Mouse (Mus musculus) thymus, adult 2 months (tissue): ENCODE results near the gene Fgd1. TPM values are rescaled to one million over a fixed set of nuclear protein-coding genes. Genes with fewer than 3 reads are reported as not detected.

Experiments
- DNase-seq: peaks from one replicate; pipeline ENCODE4 v3.0.0; 2021
- H3K27ac ChIP-seq: fragments of 200-500 bp; 2 replicates; pipeline ENCODE4 v1.5.1; 2012; ENCODE audit warnings: low read length, control low read depth; ENCODE audit not compliant: control insufficient read depth, insufficient read depth
- H3K27me3 ChIP-seq: fragments of 200-500 bp; 2 replicates; pipeline ENCODE4 v1.6.1; 2012; ENCODE audit warnings: mild to moderate bottlenecking, low read length, moderate library complexity, mixed read lengths; ENCODE audit not compliant: control insufficient read depth, insufficient read depth
- H3K36me3 ChIP-seq: fragments of 200-500 bp; 2 replicates; pipeline ENCODE4 v1.6.1; 2012; ENCODE audit warnings: mild to moderate bottlenecking, low read length, moderate library complexity; ENCODE audit not compliant: control insufficient read depth, insufficient read depth
- H3K4me1 ChIP-seq: fragments of 200-500 bp; replicated peaks from 2 replicates; pipeline ENCODE4 v1.6.1; 2012; ENCODE audit warnings: low read length; ENCODE audit not compliant: control insufficient read depth, insufficient read depth
- H3K4me3 ChIP-seq: fragments of 200-500 bp; 2 replicates; pipeline ENCODE4 v1.5.1; 2012; ENCODE audit warnings: mild to moderate bottlenecking, low read length, control low read depth, moderate library complexity; ENCODE audit not compliant: control insufficient read depth, insufficient read depth
- CTCF ChIP-seq: fragments of 200-500 bp; IDR thresholded peaks from 2 replicates; pipeline ENCODE4 v1.5.1; 2012; ENCODE audit warnings: mild to moderate bottlenecking, control low read depth, low read length, moderate library complexity, borderline replicate concordance; ENCODE audit not compliant: control insufficient read depth, poor library complexity, insufficient read depth; ENCODE audit errors: extremely low read depth
- POLR2A ChIP-seq: fragments of 200-500 bp; IDR thresholded peaks from 2 replicates; pipeline ENCODE4 v1.6.1; 2012; ENCODE audit warnings: mild to moderate bottlenecking, low read length, control low read depth, moderate library complexity; ENCODE audit not compliant: control insufficient read depth, poor library complexity, insufficient read depth; ENCODE audit errors: extremely low read depth
- WGBS: fragments of 180-500 bp; shearing (Covaris S2); methylation state at CpG from one replicate; pipeline ENCODE4 v1.1.7; 2018; 5-methylcytosine and 5-hydroxymethylcytosine counted together
- polyA plus RNA-seq: library from polyadenylated mRNA; depleted of rRNA; stranded (reverse); fragments of >200 nt; gene quantifications from 2 replicates; pipeline ENCODE4 v1.2.3, GENCODE M21; 2012; rRNA removed

Fgd1 gene
- 3.4 and 4.0 TPM in 2 replicates for polyA plus RNA-seq

DNA sequence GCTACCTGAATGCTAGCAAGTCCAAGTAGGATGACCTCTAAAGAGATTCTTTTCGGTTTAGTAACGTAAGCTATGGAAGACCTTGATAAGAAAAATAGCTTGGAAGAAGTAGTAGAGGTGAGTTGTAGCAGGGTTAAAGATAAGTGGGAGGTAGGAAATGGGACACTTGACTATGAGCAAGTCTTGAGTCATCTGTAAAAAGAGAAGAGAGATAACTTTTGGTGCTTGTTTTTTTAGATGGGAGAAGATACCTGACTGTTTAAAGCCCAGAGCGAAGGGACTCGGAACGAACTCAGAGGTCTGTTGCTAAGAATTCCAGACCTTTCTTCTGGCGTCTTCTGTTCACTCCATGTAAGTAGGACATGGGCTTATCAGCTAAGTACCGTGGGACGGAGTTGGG is at the start of gene Fgd1:
TSS of gene Fgd1 (plus strand) at position 301 of the 400 bp plus-strand sequence.
- H3K4me1 ChIP-seq: peaks cover 4% of the 10 kb centered on the region
- peak within 1 kb of the TSS; percentile 70 for H3K4me3 ChIP-seq
- WGBS: 98% methylated on average over 8 of the region's 8 CpGs
- no peak for DNase-seq
- TF ChIP-seq POLR2A: no peak
- no peak for TF ChIP-seq CTCF
- no peaks in the 10 kb centered on the region for H3K27me3 ChIP-seq
- no peak within 1 kb of the TSS for H3K27ac ChIP-seq
- no peaks in the 10 kb centered on the region for H3K36me3 ChIP-seq

DNA sequence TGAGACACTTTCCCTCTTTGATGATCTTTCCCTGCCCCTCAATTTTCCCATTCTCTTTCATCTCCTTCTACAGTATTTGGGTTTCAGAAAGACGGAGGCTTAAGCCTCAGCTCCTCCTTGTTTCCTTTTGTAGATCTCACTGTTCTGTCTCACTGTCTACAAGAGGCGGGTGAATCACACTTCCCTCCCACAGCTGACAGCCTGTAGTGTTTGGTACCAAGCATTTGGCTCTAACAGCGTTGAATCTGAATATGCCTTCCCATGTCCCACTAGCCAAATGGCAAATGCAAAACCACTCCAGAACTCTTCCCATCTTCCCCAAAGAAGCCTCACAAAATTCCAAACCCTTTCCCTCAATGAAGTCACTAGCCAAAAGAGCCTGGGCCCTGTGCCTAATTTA is 49.2 kb upstream of the Fgd1 start:
- Histone ChIP-seq H3K36me3 (peaks cover 38% of the 10 kb centered on the region), H3K4me1 (no peaks in the 10 kb centered on the region), H3K4me3 (no peak overlapping the region), H3K27ac (no peak overlapping the region), H3K27me3 (no peaks in the 10 kb centered on the region)
- DNase-seq: no peak
- TF ChIP-seq CTCF (no peak), POLR2A (no peak)
- WGBS: 93% methylated on average over 3 of the region's 3 CpGs

DNA sequence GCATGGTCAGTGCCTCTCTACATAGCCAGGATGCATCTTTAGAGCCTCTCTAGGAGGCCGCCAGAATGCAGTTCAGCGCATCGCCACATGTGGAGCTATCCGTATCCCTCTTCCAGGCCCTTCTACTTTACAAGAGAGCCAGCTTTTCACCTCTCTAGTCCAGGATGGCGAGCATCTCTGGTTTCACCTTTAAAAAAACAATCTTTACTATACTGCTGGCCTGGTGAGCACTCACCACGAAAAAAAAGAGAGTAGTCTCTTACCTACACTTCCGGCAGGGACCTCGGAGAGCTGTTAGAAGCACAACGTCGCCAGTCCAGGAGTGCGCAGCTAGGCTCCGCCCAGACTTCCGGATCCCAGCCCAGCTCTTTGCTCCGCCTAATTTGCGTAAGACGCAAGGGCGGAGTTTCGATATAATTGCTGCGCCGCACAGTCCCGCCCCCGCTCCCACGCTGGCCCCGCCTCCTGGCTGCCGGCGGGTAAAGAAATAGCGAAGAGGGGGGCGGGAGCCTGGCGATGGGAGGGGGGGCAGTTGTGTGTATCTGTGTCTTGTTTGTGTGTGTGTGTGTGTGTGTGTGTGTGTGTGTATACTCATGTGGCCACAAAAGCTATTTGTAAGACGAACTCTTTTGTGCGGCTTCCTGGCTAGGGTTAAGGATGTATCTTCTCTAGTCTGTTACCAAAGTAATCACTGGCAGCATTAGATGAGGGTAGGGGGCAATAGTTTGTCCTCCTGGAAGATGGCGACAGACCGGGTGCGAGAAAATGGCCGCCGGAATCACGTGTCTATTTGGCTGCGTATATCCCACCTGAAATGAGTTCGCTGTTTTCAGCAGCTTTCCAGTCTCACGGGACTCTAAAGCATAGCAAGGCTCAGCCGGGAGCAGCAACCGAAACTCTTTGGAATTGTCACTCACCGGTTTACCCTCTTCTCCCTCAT is 28.7 kb upstream of the Fgd1 start, which contains the start of gene Gnl3l:
TSS of gene Gnl3l (minus strand) at position 385 of the 940 bp plus-strand sequence.
- WGBS: 1% methylated on average over 42 of the region's 43 CpGs
- TF ChIP-seq CTCF: peak; percentile 41; the same call in 1 of the 2 replicates
- peak; percentile 40; the same call in 1 of the 2 replicates for TF ChIP-seq POLR2A
- Histone ChIP-seq H3K27ac (peak within 1 kb of the TSS; percentile 49), H3K36me3 (peaks cover 2% of the 10 kb centered on the region; the same call in 1 of the 2 replicates), H3K4me3 (peak within 1 kb of the TSS; percentile 66), H3K4me1 (no peaks in the 10 kb centered on the region), H3K27me3 (no peaks in the 10 kb centered on the region)
- peak; percentile 87 for DNase-seq

DNA sequence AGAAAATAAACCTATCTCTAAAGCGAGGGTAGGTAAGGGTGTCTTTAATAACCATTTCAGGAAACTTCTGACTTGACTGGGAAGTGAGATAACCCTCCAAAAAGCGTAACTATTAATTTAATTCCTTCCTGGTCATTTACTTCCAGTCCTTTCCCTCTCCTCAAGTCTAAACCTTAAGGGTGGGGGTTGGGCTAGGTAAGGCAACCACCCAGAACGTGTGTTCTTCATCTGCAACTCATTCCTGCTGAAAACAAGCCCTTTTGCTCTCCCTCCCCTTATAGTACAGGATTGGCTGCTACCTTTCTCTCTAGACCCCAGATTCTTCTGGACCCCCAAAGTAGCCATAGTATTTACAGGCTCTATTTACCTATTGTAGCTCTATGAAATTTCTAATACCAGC is 28.1 kb upstream of the Fgd1 start:
- TF ChIP-seq CTCF (no peak), POLR2A (no peak)
- WGBS: 7% methylated on average over 3 of the region's 3 CpGs
- Histone ChIP-seq H3K4me3 (peak overlapping the region; percentile 66), H3K27me3 (no peaks in the 10 kb centered on the region), H3K4me1 (no peaks in the 10 kb centered on the region), H3K36me3 (no peaks in the 10 kb centered on the region), H3K27ac (peak overlapping the region; percentile 40; the same call in 1 of the 2 replicates)
- DNase-seq: no peak

DNA sequence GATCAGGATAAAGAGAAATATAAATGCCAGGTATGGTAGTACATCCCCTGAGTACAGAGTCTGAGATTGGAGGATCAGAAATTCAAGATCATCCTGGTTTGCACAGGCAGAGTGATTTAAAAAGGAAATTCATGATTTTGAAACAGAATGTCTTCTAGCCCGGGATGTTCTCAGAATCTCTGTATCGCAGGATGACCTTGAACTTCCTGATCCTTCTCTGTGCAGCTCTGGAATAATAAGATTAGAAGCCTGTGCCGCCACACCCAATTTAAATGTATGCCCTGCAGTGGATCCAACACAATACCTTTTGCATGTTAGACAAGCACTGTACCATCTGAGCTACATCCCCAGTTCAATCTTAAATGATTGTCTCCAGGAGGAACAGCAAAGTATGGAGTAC is 27.2 kb upstream of the Fgd1 start:
- DNase-seq: no peak
- Histone ChIP-seq H3K36me3 (no peaks in the 10 kb centered on the region), H3K4me3 (no peak overlapping the region), H3K27ac (no peak overlapping the region), H3K4me1 (no peaks in the 10 kb centered on the region), H3K27me3 (no peaks in the 10 kb centered on the region)
- TF ChIP-seq CTCF (no peak), POLR2A (no peak)
- 95% methylated on average over 3 of the region's 3 CpGs for WGBS

DNA sequence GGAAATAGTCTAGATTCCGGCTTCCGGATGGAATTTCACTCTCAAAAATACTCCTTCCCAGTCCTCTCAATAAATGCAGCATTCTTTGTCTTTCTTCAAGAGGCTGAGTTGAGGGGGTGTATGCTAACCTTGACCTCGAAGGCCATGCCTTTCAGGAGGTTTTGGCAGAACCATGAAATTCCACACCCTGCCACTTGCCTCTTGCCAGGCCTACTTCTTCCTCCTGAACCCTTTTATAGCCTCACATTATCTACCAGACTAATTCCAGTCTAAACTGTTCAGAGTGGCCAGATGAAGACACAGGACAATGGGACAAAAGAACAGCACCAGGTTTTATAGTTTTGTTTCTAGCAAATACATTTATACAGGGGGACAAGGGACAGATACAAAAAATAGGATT is 14.6 kb upstream of the Fgd1 start:
- H3K27ac ChIP-seq: no peak overlapping the region
- 82% methylated on average over 3 of the region's 3 CpGs for WGBS
- no peaks in the 10 kb centered on the region for H3K36me3 ChIP-seq

More for the DNA sequence above, 14.6 kb upstream of the Fgd1 start:
- TF ChIP-seq CTCF: no peak
- no peak for TF ChIP-seq POLR2A
- H3K4me1 ChIP-seq: no peaks in the 10 kb centered on the region
- H3K27me3 ChIP-seq: no peaks in the 10 kb centered on the region
- DNase-seq: no peak
- no peak overlapping the region for H3K4me3 ChIP-seq
